Mouse (Mus musculus) heart, postnatal 36 days (tissue): ENCODE data around the gene Vmn1r25. TPM values are rescaled to one million over a fixed set of nuclear protein-coding genes. Genes with fewer than 3 reads are reported as not detected.
"Not testable (repeated sequence)": the region's sequence is repeated elsewhere in the genome, so short reads cannot be mapped to it uniquely, and the experiment has no call there.

Experiments
- DNase-seq, 2 experiments: peaks; one replicate each; pipeline ENCODE4 v3.0.0; 2021 to 2022
- intact Hi-C: fragments of 180-260 bp; cut with DNase I; formaldehyde crosslinking; loops from one replicate; pipeline ENCODE4 v1.15.1; 2025
- total RNA-seq, 2 experiments: library from RNA; stranded (reverse); gene quantifications; 2 replicates each; pipeline ENCODE4 v1.2.3; 2021

Gene Vmn1r25
- total RNA-seq = not detected

DNA sequence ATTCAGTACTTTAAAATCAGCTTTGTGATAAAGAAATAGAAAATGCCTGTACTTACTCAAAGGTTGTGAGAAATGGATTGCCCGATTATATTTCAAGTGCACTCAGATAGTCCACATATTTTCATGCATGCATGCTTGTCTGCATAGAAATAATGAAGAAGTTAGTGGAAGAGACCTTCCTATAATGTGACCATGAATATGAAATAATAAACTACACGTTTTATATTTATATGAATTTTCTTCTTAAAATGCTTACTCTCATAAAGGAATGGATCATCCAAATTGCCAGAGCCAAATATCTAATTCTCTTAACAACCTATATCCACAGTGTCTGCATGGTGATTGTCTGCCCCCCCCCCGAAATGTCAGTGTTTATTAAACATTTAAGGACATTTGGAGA is at the start of gene Vmn1r25:
Gene Vmn1r25 (minus strand): TSS at position 101 of the 400 bp plus-strand sequence.
- no peak for DNase-seq
- intact Hi-C loops = no loop called here

DNA sequence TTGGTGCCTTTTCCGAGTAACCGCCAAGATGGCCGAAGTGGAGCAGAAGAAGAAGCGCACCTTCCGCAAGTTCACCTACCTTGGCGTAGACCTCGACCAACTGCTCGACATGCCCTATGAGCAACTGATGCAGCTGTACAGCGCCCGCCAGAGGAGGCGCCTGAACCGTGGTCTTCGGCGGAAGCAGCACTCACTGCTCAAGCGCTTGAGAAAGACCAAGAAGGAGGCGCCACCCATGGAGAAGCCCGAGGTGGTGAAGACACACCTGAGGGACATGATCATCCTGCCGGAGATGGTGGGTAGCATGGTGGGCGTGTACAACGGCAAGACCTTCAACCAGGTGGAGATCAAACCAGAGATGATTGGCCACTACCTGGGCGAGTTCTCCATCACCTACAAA is 36.9 kb upstream of the Vmn1r25 start:
- DNase-seq, intact Hi-C loops: not testable (repeated sequence)

DNA sequence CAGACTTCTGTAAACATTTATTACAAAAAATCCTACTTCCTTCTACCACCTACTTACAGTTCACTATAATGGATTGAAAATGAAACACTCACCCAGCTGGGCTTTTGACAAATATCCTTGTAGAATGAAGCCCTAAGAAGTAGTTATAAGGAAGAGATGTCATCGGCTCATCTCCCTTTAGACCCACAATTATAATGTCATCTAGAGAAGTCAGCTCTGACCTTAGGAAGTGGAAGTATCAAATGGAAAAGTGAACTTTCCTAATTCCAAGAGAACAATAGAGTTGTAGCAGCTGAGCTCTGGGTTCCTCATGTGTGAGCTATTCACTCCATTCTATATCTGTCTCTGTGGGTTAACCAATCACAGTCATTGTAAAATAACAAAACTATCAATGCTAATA is 34.4 kb upstream of the Vmn1r25 start, which contains the start of gene Vmn1r26:
Gene Vmn1r26 (minus strand): TSS at position 101 of the 400 bp plus-strand sequence.
- intact Hi-C loops = no loop called here

DNA sequence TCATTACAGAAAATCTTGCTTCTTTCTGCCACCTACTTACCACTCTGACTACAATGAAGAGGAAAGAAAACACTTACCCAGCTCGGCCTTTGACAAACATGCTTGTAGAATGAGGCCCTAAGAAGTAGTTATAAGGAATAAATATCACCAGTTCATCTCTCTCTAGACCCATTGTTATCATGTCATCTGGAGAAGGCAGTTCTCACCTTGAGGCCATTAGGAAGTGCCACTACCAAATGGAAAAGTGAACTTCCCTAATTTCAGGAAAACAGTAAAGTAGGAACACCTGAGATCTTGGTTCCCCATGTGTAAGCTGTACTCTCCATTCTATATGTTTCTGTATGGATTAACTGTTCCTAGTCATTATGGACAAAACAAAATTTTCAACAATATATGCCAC is 19.2 kb downstream of the Vmn1r25 start, which contains the start of gene Vmn1r24:
Gene Vmn1r24 (minus strand): TSS at position 101 of the 400 bp plus-strand sequence.
- intact Hi-C loops, DNase-seq: not testable (repeated sequence)

More for the DNA sequence above, 34.4 kb upstream of the Vmn1r25 start, which contains the start of gene Vmn1r26:
- DNase-seq = no peak

Other genes starting within 250 kb of the Vmn1r25 start
- gene Vopp1, start 155.7 kb downstream of the Vmn1r25 start, total RNA-seq = 10 to 100 TPM; 18.9 to 20.3 TPM
- not detected for gene Vmn1r21, start 130.5 kb downstream of the Vmn1r25 start, total RNA-seq
- gene Vmn1r22, start 72.8 kb downstream of the Vmn1r25 start, total RNA-seq = not detected
- gene Vmn1r23, start 54.0 kb downstream of the Vmn1r25 start, total RNA-seq = not detected
- gene Vmn1r24, start 19.3 kb downstream of the Vmn1r25 start, total RNA-seq = not detected
- gene Vmn1r26, start 34.3 kb upstream of the Vmn1r25 start, total RNA-seq = not detected
- gene Vmn1r27, start 238.0 kb upstream of the Vmn1r25 start, total RNA-seq = not detected